Mouse (Mus musculus): ENCODE measurements around the gene Vps45. TPM values are rescaled to one million over a fixed set of nuclear protein-coding genes. Genes with fewer than 3 reads are reported as not detected.
"Not testable (repeated sequence)": the region's sequence is repeated elsewhere in the genome, so short reads cannot be mapped to it uniquely, and the experiment has no call there.

Vps45 gene
- total and polyA plus RNA-seq, 3 experiments = 6.1 to 28.7 (median 16.1) TPM

- H3K4me1 ChIP-seq (ENCODE audit: insufficient read depth, low read depth, low read length) = peaks cover 6% of the 10 kb centered on the region
- H3K4me3 ChIP-seq (ENCODE audit: low read depth, low read length) = no peak overlapping the region
- H3K36me3 ChIP-seq (replicated peaks) = no peaks in the 10 kb centered on the region
- H3K9me3 ChIP-seq (replicated peaks) = no peaks in the 10 kb centered on the region
- DNase-seq (ENCODE audit: low spot score) (no peak), ATAC-seq (ENCODE audit: extremely low read depth, insufficient number of reproducible peaks, low FRiP score, poor library complexity, severe bottlenecking) (no peak)
- peaks cover 41% of the 10 kb centered on the region for H3K27me3 ChIP-seq (ENCODE audit: insufficient read depth, low read length)
- TF ChIP-seq CTCF (IDR thresholded peaks at IDR 0.05; ENCODE audit: low read depth, low read length) (no peak), TAL1 (conservative IDR thresholded peaks at IDR 0.05; ENCODE audit: low read depth, low read length) (no peak), POLR2AphosphoS5 (IDR thresholded peaks at IDR 0.05; ENCODE audit: insufficient replicate concordance, low read depth, low read length) (no peak), GATA2 (IDR thresholded peaks at IDR 0.05; ENCODE audit: borderline replicate concordance, low read depth, low read length) (no peak), GATA1 (IDR thresholded peaks at IDR 0.05; ENCODE audit: borderline replicate concordance, low read length) (no peak)
Measured at GRCm38 (mm10) chr3:95972873-95973634, 85.2 kb downstream of the Vps45 start.

- H3K4me1 ChIP-seq (ENCODE audit: insufficient read depth, low read depth, low read length) = peaks cover 4% of the 10 kb centered on the region
- TF ChIP-seq POLR2AphosphoS5 (IDR thresholded peaks at IDR 0.05; ENCODE audit: insufficient replicate concordance, low read depth, low read length) = no peak
- no peak for TF ChIP-seq GATA1 (IDR thresholded peaks at IDR 0.05; ENCODE audit: borderline replicate concordance, low read length)
- TF ChIP-seq TAL1 (conservative IDR thresholded peaks at IDR 0.05; ENCODE audit: low read depth, low read length) = no peak
- no peak for TF ChIP-seq CTCF (IDR thresholded peaks at IDR 0.05; ENCODE audit: low read depth, low read length)
- no peak for TF ChIP-seq GATA2 (IDR thresholded peaks at IDR 0.05; ENCODE audit: borderline replicate concordance, low read depth, low read length)
- DNase-seq (ENCODE audit: low spot score) = no peak
- H3K36me3 ChIP-seq (replicated peaks) = no peaks in the 10 kb centered on the region
- no peaks in the 10 kb centered on the region for H3K9me3 ChIP-seq (replicated peaks)
- H3K4me3 ChIP-seq (ENCODE audit: low read depth, low read length) = no peak overlapping the region
- peaks cover 40% of the 10 kb centered on the region for H3K27me3 ChIP-seq (ENCODE audit: insufficient read depth, low read length)
- no peak for ATAC-seq (ENCODE audit: extremely low read depth, insufficient number of reproducible peaks, low FRiP score, poor library complexity, severe bottlenecking)
Measured at GRCm38 (mm10) chr3:95972251-95972872, 85.9 kb downstream of the Vps45 start.

- H3K4me3 ChIP-seq (ENCODE audit: low read depth, low read length); ATAC-seq (ENCODE audit: extremely low read depth, insufficient number of reproducible peaks, low FRiP score, poor library complexity, severe bottlenecking); H3K36me3 ChIP-seq (replicated peaks); DNase-seq (ENCODE audit: low spot score); H3K9me3 ChIP-seq (replicated peaks); H3K4me1 ChIP-seq (ENCODE audit: insufficient read depth, low read depth, low read length): not testable (repeated sequence)
- H3K27me3 ChIP-seq (ENCODE audit: insufficient read depth, low read length) = peaks cover 34% of the 10 kb centered on the region
Measured at GRCm38 (mm10) chr3:95970661-95971060, 87.6 kb downstream of the Vps45 start.

GRCm38 (mm10) chr3:95969277-95969676 is 89.0 kb downstream of the Vps45 start:
- Histone ChIP-seq H3K4me1 (ENCODE audit: insufficient read depth, low read depth, low read length) (peaks cover 11% of the 10 kb centered on the region), H3K36me3 (replicated peaks) (no peaks in the 10 kb centered on the region), H3K4me3 (ENCODE audit: low read depth, low read length) (no peak overlapping the region), H3K9me3 (replicated peaks) (no peaks in the 10 kb centered on the region), H3K27me3 (ENCODE audit: insufficient read depth, low read length) (peaks cover 35% of the 10 kb centered on the region)
- no peak for TF ChIP-seq GATA2 (IDR thresholded peaks at IDR 0.05; ENCODE audit: borderline replicate concordance, low read depth, low read length)
- TF ChIP-seq TAL1 (conservative IDR thresholded peaks at IDR 0.05; ENCODE audit: low read depth, low read length) = no peak
- no peak for TF ChIP-seq GATA1 (IDR thresholded peaks at IDR 0.05; ENCODE audit: borderline replicate concordance, low read length)
- TF ChIP-seq POLR2AphosphoS5 (IDR thresholded peaks at IDR 0.05; ENCODE audit: insufficient replicate concordance, low read depth, low read length) = no peak
- no peak for TF ChIP-seq CTCF (IDR thresholded peaks at IDR 0.05; ENCODE audit: low read depth, low read length)
- no peak for ATAC-seq (ENCODE audit: extremely low read depth, insufficient number of reproducible peaks, low FRiP score, poor library complexity, severe bottlenecking)
- no peak for DNase-seq (ENCODE audit: low spot score)

GRCm38 (mm10) chr3:95965518-95966451 is 92.5 kb downstream of the Vps45 start:
- no peak for ATAC-seq (ENCODE audit: extremely low read depth, insufficient number of reproducible peaks, low FRiP score, poor library complexity, severe bottlenecking)

GRCm38 (mm10) chr3:95963681-95964080 is 94.6 kb downstream of the Vps45 start:
- no peak overlapping the region for H3K4me3 ChIP-seq (ENCODE audit: low read depth, low read length)
- DNase-seq (ENCODE audit: low spot score) = no peak
- TF ChIP-seq GATA1 (IDR thresholded peaks at IDR 0.05; ENCODE audit: borderline replicate concordance, low read length) = no peak
- TF ChIP-seq POLR2AphosphoS5 (IDR thresholded peaks at IDR 0.05; ENCODE audit: insufficient replicate concordance, low read depth, low read length) = no peak
- no peak for TF ChIP-seq TAL1 (conservative IDR thresholded peaks at IDR 0.05; ENCODE audit: low read depth, low read length)
- no peak for TF ChIP-seq GATA2 (IDR thresholded peaks at IDR 0.05; ENCODE audit: borderline replicate concordance, low read depth, low read length)
- TF ChIP-seq CTCF (IDR thresholded peaks at IDR 0.05; ENCODE audit: low read depth, low read length) = no peak
- H3K4me1 ChIP-seq (ENCODE audit: insufficient read depth, low read depth, low read length) = peaks cover 18% of the 10 kb centered on the region
- no peak for ATAC-seq (ENCODE audit: extremely low read depth, insufficient number of reproducible peaks, low FRiP score, poor library complexity, severe bottlenecking)
- no peaks in the 10 kb centered on the region for H3K36me3 ChIP-seq (replicated peaks)
- H3K27me3 ChIP-seq (ENCODE audit: insufficient read depth, low read length) = peaks cover 30% of the 10 kb centered on the region
- H3K9me3 ChIP-seq (replicated peaks) = peaks cover 4% of the 10 kb centered on the region

More at GRCm38 (mm10) chr3:95965518-95966451, 92.5 kb downstream of the Vps45 start:
- peaks cover 33% of the 10 kb centered on the region for H3K27me3 ChIP-seq (ENCODE audit: insufficient read depth, low read length)
- no peak overlapping the region for H3K4me3 ChIP-seq (ENCODE audit: low read depth, low read length)
- H3K4me1 ChIP-seq (ENCODE audit: insufficient read depth, low read depth, low read length) = peaks cover 12% of the 10 kb centered on the region
- no peak for TF ChIP-seq POLR2AphosphoS5 (IDR thresholded peaks at IDR 0.05; ENCODE audit: insufficient replicate concordance, low read depth, low read length)
- TF ChIP-seq TAL1 (conservative IDR thresholded peaks at IDR 0.05; ENCODE audit: low read depth, low read length) = no peak
- no peak for TF ChIP-seq CTCF (IDR thresholded peaks at IDR 0.05; ENCODE audit: low read depth, low read length)
- TF ChIP-seq GATA2 (IDR thresholded peaks at IDR 0.05; ENCODE audit: borderline replicate concordance, low read depth, low read length) = no peak
- TF ChIP-seq GATA1 (IDR thresholded peaks at IDR 0.05; ENCODE audit: borderline replicate concordance, low read length) = no peak
- DNase-seq (ENCODE audit: low spot score) = no peak
- no peaks in the 10 kb centered on the region for H3K36me3 ChIP-seq (replicated peaks)
- no peaks in the 10 kb centered on the region for H3K9me3 ChIP-seq (replicated peaks)
